9 mouse cellular contexts compared by ENCODE assay signal in genomic region chr5:143270151-143270519, GRCm38 (mm10). TPM values are rescaled to one million over a fixed set of nuclear protein-coding genes. Genes with fewer than 3 reads are reported as not detected.
DNase-seq lines count a peak whose midpoint lies in the region; ATAC-seq and TF ChIP-seq lines count a peak whose summit lies in the region.
"Had no signal": no experiment of that assay in that cellular context is flagged by ENCODE, and none has a peak within 500 bp of the region (broad histone marks: within the 10 kb centered on the region; RNA-seq: fewer than 3 reads in every experiment).

No protein-coding gene starts in this region.

- peaks cover 27% of the 10 kb centered on the region for H3K4me1 ChIP-seq in embryonic facial prominence, embryonic 13.5 days
- 0 out of 2 replicates have a peak, but pooled peaks cover 3% of the 10 kb centered on the region for H3K4me1 ChIP-seq in intestine, postnatal 0 days (replicated peaks; ENCODE audit: control insufficient read depth, insufficient read depth, low read length)
- peaks cover 29% of the 10 kb centered on the region for H3K4me1 ChIP-seq in neural tube, embryonic 12.5 days

- WGBS in embryonic facial prominence, embryonic 13.5 days: 6% methylated on average over 12 of the region's 12 CpGs
- 3% methylated on average over 12 of the region's 12 CpGs for whole genome bisulfite sequencing in intestine, postnatal 0 days
- 3% methylated on average over 12 of the region's 12 CpGs for WGBS in neural tube, embryonic 12.5 days

- TF ChIP-seq CTCF in left cerebral cortex, adult 2 months (IDR thresholded peaks at IDR 0.05): no peak
- TF ChIP-seq CTCF in intestine, postnatal 0 days (IDR thresholded peaks at IDR 0.05; ENCODE audit: low read depth): no peak

- intact Hi-C loops in left cerebral cortex, adult 2 months (cut with DNase I): no loop called here
- intact Hi-C loops in left cerebral cortex, postnatal 4 days (cut with DNase I): no loop called here

- DNase-seq in left cerebral cortex, adult 2 months (ENCODE audit: extremely low spot score in 1 of 2, low spot score in 2 of 2): no peak
- no peak for DNase-seq in left cerebral cortex, postnatal 4 days
- no peak for DNase-seq in adrenal gland, adult 8-10 months
- no peak for DNase-seq in thymus, postnatal 10 days (ENCODE audit: low spot score in 2 of 2)

- H3K9ac ChIP-seq in embryonic facial prominence, embryonic 13.5 days: peak overlapping the region; percentile 92
- peak overlapping the region; percentile 68 for H3K9ac ChIP-seq in intestine, postnatal 0 days (ENCODE audit: low read depth, low read length)
- H3K9ac ChIP-seq in neural tube, embryonic 12.5 days: peak overlapping the region; percentile 97

- H3K27me3 ChIP-seq in embryonic facial prominence, embryonic 13.5 days: no peaks in the 10 kb centered on the region
- no peaks in the 10 kb centered on the region for H3K27me3 ChIP-seq in intestine, postnatal 0 days (replicated peaks; ENCODE audit: control insufficient read depth, insufficient read depth, low read length)
- H3K27me3 ChIP-seq in neural tube, embryonic 12.5 days (replicated peaks): no peaks in the 10 kb centered on the region

- H3K4me2 ChIP-seq in embryonic facial prominence, embryonic 13.5 days: peak overlapping the region; percentile 86
- H3K4me2 ChIP-seq in intestine, postnatal 0 days (replicated peaks; ENCODE audit: low read depth): peak overlapping the region; percentile 98
- H3K4me2 ChIP-seq in neural tube, embryonic 12.5 days (replicated peaks): peak overlapping the region; percentile 95

- ATAC-seq in embryonic facial prominence, embryonic 13.5 days (ENCODE audit: insufficient number of reproducible peaks, insufficient read depth, low FRiP score, low TSS enrichment, low read depth): no peak
- ATAC-seq in intestine, postnatal 0 days: peak; percentile 17; the same call in 1 of the 2 replicates
- ATAC-seq in neural tube, embryonic 12.5 days (ENCODE audit: low FRiP score, low read depth): no peak; the same call in none of the 2 replicates
- ATAC-seq in activated CD4-positive, CD25-positive, alpha-beta regulatory T cell, adult 4 months: no peak

- peak overlapping the region; percentile 63 for H3K4me3 ChIP-seq in left cerebral cortex, adult 2 months
- H3K4me3 ChIP-seq in embryonic facial prominence, embryonic 13.5 days: peak overlapping the region; percentile 82
- H3K4me3 ChIP-seq in intestine, postnatal 0 days (ENCODE audit: low read depth, low read length): peak overlapping the region; percentile 94
- peak overlapping the region; percentile 95 for H3K4me3 ChIP-seq in neural tube, embryonic 12.5 days

- peak overlapping the region; percentile 97 for H3K27ac ChIP-seq in left cerebral cortex, adult 2 months
- no peak overlapping the region; the same call in 1 of the 2 replicates for H3K27ac ChIP-seq in embryonic facial prominence, embryonic 13.5 days
- H3K27ac ChIP-seq in intestine, postnatal 0 days (ENCODE audit: low read depth, low read length): no peak overlapping the region
- H3K27ac ChIP-seq in neural tube, embryonic 12.5 days: no peak overlapping the region

- H3K9me3 ChIP-seq in embryonic facial prominence, embryonic 13.5 days: no peaks in the 10 kb centered on the region
- no peaks in the 10 kb centered on the region for H3K9me3 ChIP-seq in intestine, postnatal 0 days (ENCODE audit: control insufficient read depth)
- no peaks in the 10 kb centered on the region for H3K9me3 ChIP-seq in neural tube, embryonic 12.5 days

- peaks cover under 1% of the 10 kb centered on the region; the same call in 1 of the 2 replicates for H3K36me3 ChIP-seq in embryonic facial prominence, embryonic 13.5 days
- no peaks in the 10 kb centered on the region for H3K36me3 ChIP-seq in intestine, postnatal 0 days (ENCODE audit: control insufficient read depth, insufficient read depth)
- H3K36me3 ChIP-seq in neural tube, embryonic 12.5 days: no peaks in the 10 kb centered on the region; the same call in 1 of the 2 replicates

RNA-seq across cellular contexts. Expression of gene Zfp316, which starts 0.3 kb away (rescaled TPM):
- total RNA-seq in left cerebral cortex, adult 2 months (2021): 10 to 100 TPM; 20.0 to 23.4 TPM
- total RNA-seq in left cerebral cortex, postnatal 4 days (2021): 10 to 100 TPM; 29.5 to 30.2 TPM
- polyA plus RNA-seq in embryonic facial prominence, embryonic 13.5 days (2015; fragmentation: Nextera tagmentation; extraction: Ambion mirVana): 4.5 and 4.7 TPM in 2 replicates
- polyA plus RNA-seq in intestine, postnatal 0 days (2015; fragmentation: Nextera tagmentation; extraction: Ambion mirVana): 0.81 and 0.86 TPM in 2 replicates
- 17.3 and 17.4 TPM in 2 replicates for polyA plus RNA-seq in neural tube, embryonic 12.5 days (2016; fragmentation: Nextera tagmentation; extraction: Ambion mirVana)
- 10 to 100 TPM; 11.0 to 13.1 (median 12.0) TPM for total RNA-seq in adrenal gland, adult 8-10 months (2022)
- under 1 TPM; 0.19 to 0.25 TPM for polyA plus RNA-seq in activated CD4-positive, CD25-positive, alpha-beta regulatory T cell, adult 4 months (2017; shearing (Covaris generic))

RNA-seq across cellular contexts. Expression of gene Zfp853, which starts 23.3 kb away (rescaled TPM):
- 1 to 10 TPM; 5.8 to 7.1 TPM for total RNA-seq in left cerebral cortex, adult 2 months (2021)
- total RNA-seq in left cerebral cortex, postnatal 4 days (2021): 10 to 100 TPM in 1 of 2 experiments, 1 to 10 TPM in 1; 8.5 to 10.1 TPM
- polyA plus RNA-seq in embryonic facial prominence, embryonic 13.5 days (2015; fragmentation: Nextera tagmentation; extraction: Ambion mirVana): 0.32 and 0.34 TPM in 2 replicates
- not detected in 2 replicates for polyA plus RNA-seq in intestine, postnatal 0 days (2015; fragmentation: Nextera tagmentation; extraction: Ambion mirVana)
- polyA plus RNA-seq in neural tube, embryonic 12.5 days (2016; fragmentation: Nextera tagmentation; extraction: Ambion mirVana): 0.13 TPM in 1 of 2 replicates, not detected in the other
- under 1 TPM; 0.20 to 0.54 (median 0.46) TPM for total RNA-seq in adrenal gland, adult 8-10 months (2022)
- not detected for polyA plus RNA-seq in activated CD4-positive, CD25-positive, alpha-beta regulatory T cell, adult 4 months (2017; shearing (Covaris generic))

RNA-seq across cellular contexts. Expression of gene Zfp12, which starts 35.2 kb away (rescaled TPM):
- 10 to 100 TPM; 31.4 to 32.9 TPM for total RNA-seq in left cerebral cortex, adult 2 months (2021)
- 10 to 100 TPM; 24.9 to 29.5 TPM for total RNA-seq in left cerebral cortex, postnatal 4 days (2021)
- polyA plus RNA-seq in embryonic facial prominence, embryonic 13.5 days (2015; fragmentation: Nextera tagmentation; extraction: Ambion mirVana): 23.0 and 24.4 TPM in 2 replicates
- 2.1 and 2.7 TPM in 2 replicates for polyA plus RNA-seq in intestine, postnatal 0 days (2015; fragmentation: Nextera tagmentation; extraction: Ambion mirVana)
- 28.1 and 29.3 TPM in 2 replicates for polyA plus RNA-seq in neural tube, embryonic 12.5 days (2016; fragmentation: Nextera tagmentation; extraction: Ambion mirVana)
- 10 to 100 TPM; 22.8 to 30.6 (median 25.7) TPM for total RNA-seq in adrenal gland, adult 8-10 months (2022)
- polyA plus RNA-seq in activated CD4-positive, CD25-positive, alpha-beta regulatory T cell, adult 4 months (2017; shearing (Covaris generic)): 1 to 10 TPM; 2.8 to 3.0 TPM

RNA-seq across cellular contexts. Expression of gene Spdye4a, which starts 43.4 kb away (rescaled TPM):
- not detected for total RNA-seq in left cerebral cortex, adult 2 months (2021)
- not detected for total RNA-seq in left cerebral cortex, postnatal 4 days (2021)
- polyA plus RNA-seq in embryonic facial prominence, embryonic 13.5 days (2015; fragmentation: Nextera tagmentation; extraction: Ambion mirVana): not detected in 2 replicates
- polyA plus RNA-seq in intestine, postnatal 0 days (2015; fragmentation: Nextera tagmentation; extraction: Ambion mirVana): not detected in 2 replicates
- polyA plus RNA-seq in neural tube, embryonic 12.5 days (2016; fragmentation: Nextera tagmentation; extraction: Ambion mirVana): not detected in 2 replicates
- not detected for total RNA-seq in adrenal gland, adult 8-10 months (2022)
- not detected for polyA plus RNA-seq in activated CD4-positive, CD25-positive, alpha-beta regulatory T cell, adult 4 months (2017; shearing (Covaris generic))
- polyA plus RNA-seq: large intestine, adult 2 months had no signal

RNA-seq across cellular contexts. Expression of gene E130309D02Rik, which starts 45.0 kb away (rescaled TPM):
- 10 to 100 TPM; 24.2 to 25.5 TPM for total RNA-seq in left cerebral cortex, adult 2 months (2021)
- total RNA-seq in left cerebral cortex, postnatal 4 days (2021): 10 to 100 TPM; 26.0 to 29.9 TPM
- polyA plus RNA-seq in embryonic facial prominence, embryonic 13.5 days (2015; fragmentation: Nextera tagmentation; extraction: Ambion mirVana): 35.6 and 39.9 TPM in 2 replicates
- polyA plus RNA-seq in intestine, postnatal 0 days (2015; fragmentation: Nextera tagmentation; extraction: Ambion mirVana): 14.7 and 14.9 TPM in 2 replicates
- 53.2 and 57.4 TPM in 2 replicates for polyA plus RNA-seq in neural tube, embryonic 12.5 days (2016; fragmentation: Nextera tagmentation; extraction: Ambion mirVana)
- 10 to 100 TPM; 22.1 to 34.5 (median 28.6) TPM for total RNA-seq in adrenal gland, adult 8-10 months (2022)
- 1 to 10 TPM; 5.5 to 8.5 TPM for polyA plus RNA-seq in activated CD4-positive, CD25-positive, alpha-beta regulatory T cell, adult 4 months (2017; shearing (Covaris generic))
